ENCODE assay signal across 9 mouse cellular contexts in the genomic region with DNA sequence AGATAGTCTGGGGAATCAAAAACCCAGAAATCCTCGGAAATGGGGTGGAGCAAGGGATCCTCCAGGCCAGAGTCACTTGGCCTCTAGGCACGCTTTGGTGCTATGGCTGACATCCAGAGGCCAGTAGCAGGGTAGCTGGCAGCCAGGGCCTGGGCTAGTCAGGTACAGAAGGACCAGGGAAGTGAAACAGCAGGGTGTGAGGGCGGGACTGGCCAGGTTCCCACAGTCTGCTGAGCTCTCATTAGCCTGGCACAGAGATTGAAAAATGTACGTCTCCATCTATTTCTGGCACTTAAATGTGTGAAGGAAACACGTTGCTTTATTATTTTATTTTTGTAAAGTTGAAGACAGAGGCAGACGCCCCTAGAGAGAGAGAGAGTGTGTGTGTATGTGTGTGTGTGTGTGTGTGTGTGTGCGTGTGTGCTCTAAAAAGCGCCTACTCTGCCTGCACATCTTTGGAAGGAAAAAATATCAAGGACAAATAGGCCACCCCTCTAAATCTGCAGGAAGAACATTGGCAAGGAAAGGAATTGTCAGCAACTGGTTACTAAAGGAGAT. TPM values are rescaled to one million over a fixed set of nuclear protein-coding genes. Genes with fewer than 3 reads are reported as not detected.
DNase-seq lines count a peak whose midpoint lies in the region; ATAC-seq and TF ChIP-seq lines count a peak whose summit lies in the region.
"Had no signal": no experiment of that assay in that cellular context is flagged by ENCODE, and none has a peak within 500 bp of the region (broad histone marks: within the 10 kb centered on the region; RNA-seq: fewer than 3 reads in every experiment).

No protein-coding gene starts in this region.

- H3K27me3 ChIP-seq in forebrain, postnatal 0 days (ENCODE audit: insufficient read depth, low read length), result no peaks in the 10 kb centered on the region
- H3K27me3 ChIP-seq in liver, embryonic 11.5 days (replicated peaks; ENCODE audit: control insufficient read depth, insufficient read depth, low read length), result no peaks in the 10 kb centered on the region

- no peak for TF ChIP-seq POLR2A in brain, embryonic 14.5 days (IDR thresholded peaks at IDR 0.05; ENCODE audit: borderline replicate concordance, extremely low read depth, insufficient read depth, insufficient read length, poor library complexity, severe bottlenecking)

- ATAC-seq in forebrain, postnatal 0 days, result peak; percentile 53
- ATAC-seq in neutrophil, adult 5-6 weeks (ENCODE audit: extremely low read depth, insufficient number of reproducible peaks, low FRiP score, poor library complexity, severe bottlenecking), result peak; percentile 81
- no peak for ATAC-seq in liver, embryonic 11.5 days (replicated peaks; ENCODE audit: low FRiP score)

- no peak overlapping the region for H3K4me3 ChIP-seq in forebrain, postnatal 0 days (ENCODE audit: low read depth, low read length)
- no peak overlapping the region for H3K4me3 ChIP-seq in liver, embryonic 11.5 days (ENCODE audit: low read depth, low read length)

- H3K9ac ChIP-seq in forebrain, postnatal 0 days, result no peak overlapping the region
- no peak overlapping the region for H3K9ac ChIP-seq in liver, embryonic 11.5 days (ENCODE audit: low read depth, low read length)

- H3K27ac ChIP-seq in forebrain, postnatal 0 days (ENCODE audit: low read depth, low read length), result peak overlapping the region; percentile 1; the same call in 1 of the 2 replicates
- no peak overlapping the region for H3K27ac ChIP-seq in liver, embryonic 11.5 days (ENCODE audit: low read depth, low read length)

- DNase-seq in heart, adult 11 months, result peak; percentile 87
- DNase-seq in heart, postnatal 10 days, result no peak
- DNase-seq in brain, embryonic 14.5 days (ENCODE audit: low read depth), result peak; percentile 80
- DNase-seq in forebrain, postnatal 0 days, result peak; percentile 36
- no peak for DNase-seq in adipocyte (ENCODE audit: low spot score)
- no peak for DNase-seq in liver, embryonic 11.5 days (ENCODE audit: low spot score)
- no peak for DNase-seq in gastrocnemius, postnatal 25 days
- DNase-seq: gastrocnemius, postnatal 10 days had no signal

- H3K4me2 ChIP-seq in forebrain, postnatal 0 days (ENCODE audit: low read depth), result no peak overlapping the region
- no peak overlapping the region for H3K4me2 ChIP-seq in liver, embryonic 11.5 days

- intact Hi-C loops in heart, postnatal 10 days (cut with DNase I), result no loop called here

- WGBS in forebrain, postnatal 0 days, result 43% methylated on average over 8 of the region's 8 CpGs
- 73% methylated on average over 8 of the region's 8 CpGs for WGBS in liver, embryonic 11.5 days

- no peak for TF ChIP-seq CTCF in brain, embryonic 14.5 days (IDR thresholded peaks at IDR 0.05; ENCODE audit: borderline replicate concordance, extremely low read depth, insufficient read depth, insufficient read length)
- TF ChIP-seq CTCF in forebrain, postnatal 0 days (IDR thresholded peaks at IDR 0.05; ENCODE audit: low read depth), result no peak

- H3K36me3 ChIP-seq in forebrain, postnatal 0 days (ENCODE audit: insufficient read depth), result no peaks in the 10 kb centered on the region
- no peaks in the 10 kb centered on the region for H3K36me3 ChIP-seq in liver, embryonic 11.5 days (ENCODE audit: control insufficient read depth, insufficient read depth, low read length)

- peaks cover 3% of the 10 kb centered on the region; the same call in 1 of the 2 replicates for H3K4me1 ChIP-seq in forebrain, postnatal 0 days (ENCODE audit: insufficient read depth)
- H3K4me1 ChIP-seq in liver, embryonic 11.5 days (replicated peaks; ENCODE audit: control insufficient read depth, insufficient read depth, low read length), result no peaks in the 10 kb centered on the region

- no peaks in the 10 kb centered on the region for H3K9me3 ChIP-seq in forebrain, postnatal 0 days (ENCODE audit: low read length)
- no peaks in the 10 kb centered on the region for H3K9me3 ChIP-seq in liver, embryonic 11.5 days (ENCODE audit: control insufficient read depth, low read length)

RNA-seq across cellular contexts. Expression of gene Nab1, which starts 21.0 kb away (rescaled TPM):
- 10 to 100 TPM; 30.9 to 33.3 TPM for total RNA-seq in heart, postnatal 10 days (2021)
- polyA plus RNA-seq in brain, embryonic 14.5 days (2012; rRNA removed), result 8.6 and 11.5 TPM in 2 replicates
- 23.0 and 30.5 TPM in 2 replicates for total RNA-seq in forebrain, postnatal 0 days (2014; rRNA removed)
- 4.6 and 9.5 TPM in 2 replicates for polyA plus RNA-seq in forebrain, postnatal 0 days (2015; fragmentation: Nextera tagmentation; extraction: Ambion mirVana)
- total RNA-seq in neutrophil, adult 5-6 weeks (2017), result 35.6 and 40.5 TPM in 2 replicates
- 20.5 and 20.6 TPM in 2 replicates for polyA plus RNA-seq in liver, embryonic 11.5 days (2014; fragmentation: Nextera tagmentation; extraction: Ambion mirVana)
- 1 to 10 TPM; 9.4 to 10.0 TPM for total RNA-seq in gastrocnemius, postnatal 25 days (2021)

Comparison
In these comparisons a context has a peak if more than half of its experiments do, and no peak if none do; other contexts are left out.
1. DNase-seq: peak in heart, adult 11 months (single experiment), brain, embryonic 14.5 days (single experiment) and forebrain, postnatal 0 days (single experiment); none in heart, postnatal 10 days (0 of 2), adipocyte (single experiment), liver, embryonic 11.5 days (single experiment) and gastrocnemius, postnatal 25 days (single experiment).